Mouse (Mus musculus) large intestine, adult 2 months (tissue): ENCODE measurements around the gene 4833420G17Rik. TPM values are rescaled to one million over a fixed set of nuclear protein-coding genes. Genes with fewer than 3 reads are reported as not detected.
"Not testable (repeated sequence)": the region's sequence is repeated elsewhere in the genome, so short reads cannot be mapped to it uniquely, and the experiment has no call there.

ENCODE experiments used
- DNase-seq: peaks from one replicate; pipeline ENCODE4 v3.0.0-alpha.2; 2012; ENCODE audit warnings: low read depth, low spot score
- WGBS: fragments of 180-500 bp; shearing (Covaris S2); methylation state at CpG from one replicate; pipeline ENCODE4 v1.1.7; 2018; 5-methylcytosine and 5-hydroxymethylcytosine counted together
- polyA plus RNA-seq: library from polyadenylated mRNA; depleted of rRNA; stranded (reverse); fragments of >200 nt; gene quantifications from 2 replicates; pipeline ENCODE4 v1.2.3, GENCODE M21; 2012; rRNA removed

4833420G17Rik gene
- 11.7 and 30.2 TPM in 2 replicates for polyA plus RNA-seq

- peak; percentile 74 for DNase-seq
- WGBS: 11% methylated on average over 57 of the region's 57 CpGs
These were observed at the start of gene 4833420G17Rik for GRCm38 (mm10) chr13:119462596-119463560. Gene 4833420G17Rik, plus strand, starts transcription at chr13:119462768.

- DNase-seq: no peak
- WGBS: 19% methylated on average over 2 of the region's 2 CpGs
These were observed 49.5 kb upstream of the 4833420G17Rik start for GRCm38 (mm10) chr13:119413026-119413425.

GRCm38 (mm10) chr13:119418479-119418878 lies 44.1 kb upstream of the 4833420G17Rik start:
- no peak for DNase-seq
- 80% methylated on average over 3 of the region's 3 CpGs for WGBS

DNA sequence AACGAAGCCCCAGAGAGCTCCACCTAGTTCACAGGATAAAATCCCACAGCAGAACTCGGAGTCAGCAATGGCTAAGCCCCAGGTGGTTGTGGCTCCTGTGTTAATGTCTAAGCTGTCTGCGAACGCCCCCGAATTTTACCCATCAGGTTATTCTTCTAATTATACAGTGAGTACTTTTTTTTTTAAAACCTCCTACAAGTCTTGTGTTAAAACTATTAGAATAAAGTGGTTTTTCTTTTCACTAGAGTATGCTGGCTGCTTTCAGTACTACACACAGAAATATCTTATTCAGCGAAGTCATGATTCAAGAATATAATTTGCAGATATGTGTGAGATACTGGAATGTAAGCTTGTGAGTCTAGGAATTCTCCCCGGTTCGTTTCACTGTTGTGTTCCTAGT lies 32.4 kb upstream of the 4833420G17Rik start:
- DNase-seq: no peak
- WGBS: 13% methylated on average over 8 of the region's 8 CpGs

DNA sequence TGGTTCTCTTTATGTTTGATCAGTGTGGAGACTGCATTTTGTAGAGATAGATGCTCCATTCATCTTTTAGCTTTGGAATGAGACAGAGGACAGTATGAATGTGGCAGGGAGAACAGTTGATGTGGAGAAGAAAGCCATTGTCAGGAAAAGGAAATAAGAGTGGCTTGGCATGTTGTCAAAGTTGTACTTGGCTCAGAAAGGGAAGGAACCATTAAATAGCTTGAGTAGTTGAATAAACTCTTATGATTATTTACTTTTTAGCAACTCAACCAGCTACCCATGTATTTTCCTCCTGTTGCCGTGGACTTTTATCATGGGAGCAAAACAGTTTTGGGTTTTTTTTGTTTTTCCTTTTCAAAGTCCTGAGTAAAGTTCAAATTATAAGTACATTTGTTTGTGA lies 30.5 kb upstream of the 4833420G17Rik start:
- WGBS: 9% methylated on average over 1 of the region's 1 CpGs
- no peak for DNase-seq

- no peak for DNase-seq
- WGBS: 83% methylated on average over 7 of the region's 7 CpGs
These were observed 28.2 kb upstream of the 4833420G17Rik start for GRCm38 (mm10) chr13:119434359-119434758.

DNA sequence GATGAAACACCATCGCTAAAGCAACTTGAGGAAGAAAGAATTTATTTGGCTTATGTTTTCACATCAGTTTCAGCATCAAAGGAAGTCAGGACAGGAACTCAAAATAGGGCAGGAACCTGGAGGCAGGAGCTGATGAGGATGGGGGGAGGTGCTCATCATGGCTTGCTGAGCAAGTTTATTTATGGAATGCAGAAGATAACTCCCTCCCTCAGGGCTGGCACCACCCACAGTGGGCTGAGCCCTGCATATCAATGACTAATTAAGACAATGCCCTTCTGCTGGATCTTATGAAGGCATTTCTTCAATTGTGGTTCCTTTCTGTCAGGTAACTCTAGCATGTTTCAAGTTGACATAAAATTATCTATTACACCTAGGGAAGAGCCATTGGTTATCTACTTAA lies 20.3 kb upstream of the 4833420G17Rik start:
- no peak for DNase-seq
- 79% methylated on average over 1 of the region's 1 CpGs for WGBS

- no peak for DNase-seq
- WGBS: 94% methylated on average over 4 of the region's 4 CpGs
These were observed 9.0 kb upstream of the 4833420G17Rik start for GRCm38 (mm10) chr13:119453563-119453962.

DNA sequence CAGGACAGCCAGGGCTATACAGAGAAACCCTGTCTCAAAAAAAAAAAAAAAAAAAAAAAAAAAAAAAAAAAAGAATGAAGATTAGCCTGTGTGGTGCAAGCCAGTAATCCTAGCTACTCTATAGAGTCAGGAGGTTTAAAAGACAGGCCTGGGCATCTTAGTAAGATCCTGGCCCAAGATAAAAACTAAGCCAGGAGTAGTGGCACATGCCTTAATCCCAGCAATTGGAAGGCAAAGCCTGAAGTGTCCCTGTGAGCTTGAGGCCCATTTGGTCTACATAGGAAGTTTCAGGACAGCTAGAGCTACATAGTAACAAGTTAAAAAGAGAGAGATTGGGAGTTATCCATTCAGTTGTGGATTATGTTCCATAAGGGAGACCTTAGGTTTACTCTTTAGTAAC lies 7.5 kb upstream of the 4833420G17Rik start:
- no peak for DNase-seq

DNA sequence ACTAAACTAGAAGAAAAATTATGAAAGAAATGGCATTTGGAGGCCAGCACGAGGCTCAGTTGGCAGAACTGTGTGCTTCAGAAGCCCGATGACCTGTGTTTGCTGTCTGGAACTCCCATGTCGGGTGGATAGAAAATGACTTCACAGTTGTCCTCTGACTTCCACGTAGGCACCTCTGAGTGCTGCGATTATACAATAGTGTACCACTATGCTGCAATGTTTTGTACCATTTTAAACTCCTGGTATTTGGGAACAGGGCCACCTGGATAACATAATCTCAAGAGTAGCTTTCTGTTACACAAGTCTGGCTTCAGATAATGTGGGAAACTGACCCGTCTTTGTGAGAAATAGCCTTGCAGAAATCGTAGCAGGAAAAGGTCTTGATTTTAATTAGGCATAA lies 6.2 kb upstream of the 4833420G17Rik start:
- DNase-seq: no peak
- 90% methylated on average over 7 of the region's 7 CpGs for WGBS

DNA sequence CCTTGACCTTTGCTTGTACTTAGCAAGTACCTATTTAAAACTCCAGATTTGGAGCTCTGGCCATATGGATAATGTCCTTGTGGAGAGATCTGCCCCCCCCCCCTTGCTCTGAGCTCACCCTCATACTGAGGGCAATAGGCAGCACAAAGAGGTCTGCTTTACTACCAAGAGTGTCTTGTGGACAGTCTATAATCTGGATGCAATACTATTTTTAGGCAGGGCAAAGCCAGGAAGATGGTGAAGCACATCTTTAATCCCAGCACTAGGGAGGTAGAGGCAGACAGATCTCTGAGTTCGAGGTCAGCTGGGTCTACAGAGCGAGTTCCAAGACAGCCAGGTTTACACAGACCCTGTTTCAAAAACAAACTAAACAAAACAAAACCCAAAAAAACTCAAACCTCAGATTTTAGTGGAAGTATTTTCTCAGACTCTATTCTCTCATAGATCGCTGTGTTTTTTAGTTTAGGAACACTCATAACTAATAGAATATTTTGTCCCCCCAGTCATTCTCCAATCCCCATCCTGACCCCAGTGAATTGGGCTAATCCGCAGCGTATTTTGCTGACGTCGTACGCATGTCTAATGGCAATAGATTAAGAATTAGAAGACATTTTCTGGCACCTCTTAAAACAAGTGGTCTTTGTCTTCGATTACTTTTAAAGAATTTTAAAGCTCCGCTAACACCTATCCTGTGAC lies 520 bp upstream of the 4833420G17Rik start:
- WGBS: 8% methylated on average over 10 of the region's 10 CpGs
- no peak for DNase-seq

- WGBS: 93% methylated on average over 9 of the region's 9 CpGs
- DNase-seq: no peak
These were observed 14.1 kb downstream of the 4833420G17Rik start for GRCm38 (mm10) chr13:119476631-119477030.

- DNase-seq: no peak
- WGBS: 67% methylated on average over 2 of the region's 2 CpGs
These were observed 15.2 kb downstream of the 4833420G17Rik start for GRCm38 (mm10) chr13:119477789-119478188.

- 51% methylated on average over 7 of the region's 7 CpGs for WGBS
These were observed 24.8 kb downstream of the 4833420G17Rik start for GRCm38 (mm10) chr13:119487354-119487753.

DNA sequence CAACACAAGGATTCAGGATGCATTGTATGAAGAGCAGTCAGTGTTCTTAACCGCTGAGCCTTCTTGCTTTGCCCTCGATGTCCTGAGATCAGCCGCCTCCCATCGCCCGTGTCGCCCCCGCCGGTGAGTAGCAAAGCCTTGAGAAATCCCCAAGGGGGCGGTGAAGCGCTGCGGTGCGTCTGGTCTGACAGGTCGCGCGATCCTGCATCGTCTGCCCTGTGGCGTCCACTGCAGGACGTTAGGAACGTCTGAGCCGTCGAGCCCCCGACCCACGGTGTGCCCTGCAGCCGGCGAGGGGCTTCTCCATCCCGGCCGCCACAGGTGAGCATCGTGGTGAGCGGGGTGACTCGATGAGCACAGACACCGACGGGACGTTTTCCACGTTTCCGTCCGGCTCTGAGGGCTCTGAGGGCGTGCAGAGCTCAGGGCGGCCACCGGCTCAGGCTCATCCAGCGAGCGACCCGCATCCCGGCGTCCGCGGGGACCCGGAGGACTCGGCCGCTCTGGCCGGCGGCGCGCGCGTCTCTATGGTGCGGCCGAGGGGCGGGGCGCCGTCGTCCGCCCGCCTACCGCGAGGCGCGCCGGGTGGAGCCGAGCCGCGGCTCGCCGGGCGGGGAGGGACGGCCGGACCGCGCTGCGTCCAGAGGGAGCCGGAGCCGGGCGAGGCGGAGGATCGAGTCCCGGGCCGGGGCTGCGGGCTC lies 25.5 kb downstream of the 4833420G17Rik start, which contains the start of the genes Tmem267 and 3110070M22Rik:
Gene Tmem267, plus strand, starts transcription at position 160 of the 701 bp plus-strand sequence.
Gene 3110070M22Rik, minus strand, starts transcription at position 504 of the 701 bp plus-strand sequence.
- 70% methylated on average over 87 of the region's 87 CpGs for WGBS
- peak; percentile 38 for DNase-seq

More at GRCm38 (mm10) chr13:119487354-119487753, 24.8 kb downstream of the 4833420G17Rik start:
- no peak for DNase-seq

DNA sequence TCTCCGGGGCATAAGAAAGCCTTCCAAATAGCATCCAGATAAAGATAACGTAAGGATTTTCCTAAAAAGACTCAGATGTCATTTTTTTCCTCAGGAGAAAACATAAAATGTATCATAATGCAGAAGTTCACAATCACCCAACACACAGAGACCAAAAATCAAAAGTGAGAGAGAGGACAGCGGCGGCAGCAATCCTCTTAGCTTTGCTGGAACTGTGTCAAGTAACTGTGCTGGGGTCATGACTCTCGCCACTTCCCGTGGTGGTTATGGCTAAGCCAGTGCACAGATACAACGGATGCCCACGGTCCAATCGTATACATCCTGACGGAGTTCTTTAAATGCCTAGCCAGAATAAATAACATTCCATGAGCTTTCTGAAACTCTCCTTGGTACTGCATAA lies 29.5 kb downstream of the 4833420G17Rik start:
- DNase-seq: not testable (repeated sequence)
- WGBS: 90% methylated on average over 10 of the region's 10 CpGs

- WGBS: 97% methylated on average over 13 of the region's 22 CpGs
These were observed 32.4 kb downstream of the 4833420G17Rik start for GRCm38 (mm10) chr13:119494938-119495337.

More at GRCm38 (mm10) chr13:119494938-119495337, 32.4 kb downstream of the 4833420G17Rik start:
- not testable (repeated sequence) for DNase-seq
